Mouse (Mus musculus) megakaryocyte, embryonic 14.5 days (primary cell): ENCODE results near the gene Crybg1. TPM values are rescaled to one million over a fixed set of nuclear protein-coding genes. Genes with fewer than 3 reads are reported as not detected.

Source experiments
- H3K27me3 ChIP-seq: replicated peaks from 2 replicates; pipeline ENCODE3; 2012; ENCODE audit warnings: inconsistent platforms
- H3K36me3 ChIP-seq: replicated peaks from 2 replicates; pipeline ENCODE3; 2012; ENCODE audit warnings: low read length, inconsistent platforms, mixed read lengths
- H3K4me1 ChIP-seq: 2 replicates; pipeline ENCODE4 v1.6.1; 2012; ENCODE audit warnings: inconsistent platforms
- H3K4me3 ChIP-seq: replicated peaks from 2 replicates; pipeline ENCODE3; 2012; ENCODE audit warnings: moderate library complexity, mild to moderate bottlenecking, inconsistent platforms
- H3K9me3 ChIP-seq: 2 replicates; pipeline ENCODE4 v1.6.1; 2012; ENCODE audit warnings: inconsistent platforms
- FLI1 ChIP-seq: IDR thresholded peaks from 2 replicates; pipeline ENCODE4 v1.6.1; 2012; ENCODE audit warnings: low read length, inconsistent platforms, mixed read lengths
- GATA1 ChIP-seq: IDR thresholded peaks from 3 replicates; pipeline ENCODE4 v1.6.1; 2012; ENCODE audit warnings: mixed read lengths, low read length, inconsistent platforms, borderline replicate concordance
- polyA plus RNA-seq: library from polyadenylated mRNA; stranded (reverse); fragments of >175 nt; gene quantifications from 2 replicates; pipeline ENCODE4 v1.2.3, GENCODE M21; 2012; ENCODE audit warnings: low replicate concordance; ENCODE audit not compliant: insufficient read depth

Gene Crybg1
- polyA plus RNA-seq, 1 experiment, result 0.25 TPM

GRCm38 (mm10) chr10:43910032-43910872 lies 238.4 kb downstream of the Crybg1 start:
- no peaks in the 10 kb centered on the region for H3K27me3 ChIP-seq
- H3K36me3 ChIP-seq, result peaks cover 51% of the 10 kb centered on the region
- TF ChIP-seq FLI1 (no peak), GATA1 (no peak)
- H3K9me3 ChIP-seq, result no peaks in the 10 kb centered on the region
- H3K4me1 ChIP-seq, result peaks cover 32% of the 10 kb centered on the region
- H3K4me3 ChIP-seq, result peak overlapping the region; percentile 9

- Histone ChIP-seq H3K36me3 (peaks cover 13% of the 10 kb centered on the region), H3K27me3 (no peaks in the 10 kb centered on the region), H3K4me3 (no peak overlapping the region), H3K4me1 (peaks cover 41% of the 10 kb centered on the region), H3K9me3 (no peaks in the 10 kb centered on the region)
- TF ChIP-seq GATA1, result no peak
- no peak for TF ChIP-seq FLI1
Observed at GRCm38 (mm10) chr10:43904569-43904968, 244.1 kb downstream of the Crybg1 start.

DNA sequence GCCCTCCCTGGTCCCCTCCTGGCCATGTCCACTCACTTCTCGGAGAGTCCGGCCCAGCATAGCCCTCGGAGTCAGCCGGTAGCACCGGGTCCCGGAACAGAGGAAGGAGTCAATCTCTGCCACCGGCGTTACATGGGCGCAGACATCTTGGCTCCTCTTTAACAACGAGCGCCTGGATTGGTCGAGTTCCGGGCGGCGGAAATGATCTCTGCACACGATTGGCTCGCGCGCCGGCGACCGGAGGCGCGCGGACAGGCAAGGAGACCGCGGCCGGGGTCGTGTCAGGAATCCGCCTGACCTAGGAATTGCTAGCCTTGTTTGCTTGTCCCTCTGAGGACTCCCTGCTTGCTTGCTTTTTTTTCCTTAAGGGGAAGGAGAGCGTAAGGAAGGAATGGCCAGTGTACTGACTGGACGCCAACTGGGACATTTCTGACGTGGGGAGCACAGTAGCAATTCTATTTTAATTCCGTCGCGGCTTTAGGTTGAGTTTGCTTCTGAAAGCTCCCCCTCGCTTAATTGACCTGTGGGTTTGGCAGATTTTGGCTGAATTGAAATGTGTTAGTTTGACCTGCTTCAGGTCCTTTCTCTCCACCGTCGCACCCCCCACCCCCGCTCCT lies 247.0 kb downstream of the Crybg1 start, which contains the start of the genes Qrsl1 and Rtn4ip1:
Gene Qrsl1 (minus strand): TSS at position 168 of the 617 bp plus-strand sequence.
Gene Rtn4ip1 (plus strand): TSS at position 230 of the 617 bp plus-strand sequence.
- peaks cover 35% of the 10 kb centered on the region for H3K4me1 ChIP-seq

DNA sequence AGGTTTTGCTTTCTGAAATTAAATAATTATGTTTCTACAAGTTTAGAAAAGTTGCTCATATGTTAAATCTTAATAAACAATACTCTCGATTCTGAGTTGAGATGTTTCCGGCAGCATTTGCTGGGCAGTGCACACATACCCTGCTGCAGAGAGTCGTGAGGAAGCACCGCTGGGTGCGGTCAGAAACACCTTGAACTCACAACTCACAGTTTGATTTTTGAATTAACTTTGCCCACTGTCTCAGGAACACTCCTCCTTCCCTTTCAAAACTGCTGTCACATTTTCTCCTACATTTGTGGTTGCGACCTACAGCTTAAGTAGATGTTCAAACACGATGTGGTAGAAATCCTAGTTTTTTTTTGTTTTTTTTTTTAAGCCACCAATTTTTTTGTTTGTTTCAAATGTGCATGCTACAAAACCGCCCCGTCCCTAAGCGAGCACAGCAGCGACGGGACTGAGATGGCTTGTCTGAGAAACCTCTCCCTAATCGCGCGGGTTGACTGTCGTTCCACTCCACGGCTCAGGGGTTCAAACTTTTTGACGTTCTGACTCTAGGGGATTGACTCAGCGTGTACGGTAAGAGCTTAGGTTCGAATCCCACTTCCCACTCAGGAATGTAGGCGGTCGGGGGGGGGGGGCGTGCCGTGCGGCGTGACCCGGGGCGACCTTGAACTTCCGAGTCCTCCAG lies 247.6 kb downstream of the Crybg1 start:
- TF ChIP-seq FLI1 (no peak), GATA1 (no peak)
- Histone ChIP-seq H3K9me3 (no peaks in the 10 kb centered on the region), H3K4me1 (peaks cover 35% of the 10 kb centered on the region), H3K27me3 (no peaks in the 10 kb centered on the region), H3K36me3 (peaks cover 14% of the 10 kb centered on the region), H3K4me3 (peak overlapping the region; percentile 98)

More for the DNA sequence above, 247.0 kb downstream of the Crybg1 start, which contains the start of the genes Qrsl1 and Rtn4ip1:
- H3K9me3 ChIP-seq, result no peaks in the 10 kb centered on the region
- no peaks in the 10 kb centered on the region for H3K27me3 ChIP-seq
- H3K36me3 ChIP-seq, result peaks cover 11% of the 10 kb centered on the region
- TF ChIP-seq GATA1 (no peak), FLI1 (peak; percentile 43; the same call in 1 of the 2 replicates)
- H3K4me3 ChIP-seq, result peak within 1 kb of the TSS; percentile 98

Other genes with a start within 250 kb of the Crybg1 start
- 1.9 TPM in 1 of 2 replicates, not detected in the other for gene Qrsl1, start 247.1 kb downstream of the Crybg1 start, polyA plus RNA-seq
- 2.1 TPM in 1 of 2 replicates, not detected in the other for gene Rtn4ip1, start 247.0 kb downstream of the Crybg1 start, polyA plus RNA-seq
- 4.7 and 7.7 TPM in 2 replicates for gene Atg5, start 119.5 kb upstream of the Crybg1 start, polyA plus RNA-seq